Mouse (Mus musculus): ENCODE measurements around the gene H2al1i. TPM values are rescaled to one million over a fixed set of nuclear protein-coding genes. Genes with fewer than 3 reads are reported as not detected.

Gene H2al1i
- total and polyA plus RNA-seq, 3 experiments, result not detected

- Histone ChIP-seq H3K79me2 (ENCODE audit: control insufficient read depth, insufficient read depth, low read length, poor library complexity) (no peaks in the 10 kb centered on the region), H3K36me3 (ENCODE audit: control insufficient read depth in 1 of 2, insufficient read depth in 2 of 2, low read length in 2 of 2) (no peaks in the 10 kb centered on the region), H3K9ac (ENCODE audit: control insufficient read depth, low read depth, low read length, poor library complexity, severe bottlenecking) (no peak overlapping the region), H3K27me3 (ENCODE audit: control insufficient read depth in 1 of 2, insufficient read depth in 2 of 2, low read length in 2 of 2) (no peaks in the 10 kb centered on the region), H3K27ac (ENCODE audit: control insufficient read depth, low read depth, low read length) (no peak overlapping the region), H3K4me1 (ENCODE audit: control insufficient read depth in 1 of 2, insufficient read depth in 2 of 2, low read length in 2 of 2) (no peaks in the 10 kb centered on the region), H3K4me3 (ENCODE audit: control insufficient read depth in 1 of 2, insufficient read depth in 1 of 2, low read depth in 2 of 2, low read length in 2 of 2) (no peak overlapping the region), H3K9me3 (replicated peaks; ENCODE audit: insufficient read depth, low read length) (no peaks in the 10 kb centered on the region)
- no peak for DNase-seq (ENCODE audit: low read depth, low spot score)
- TF ChIP-seq RCOR1 (IDR thresholded peaks at IDR 0.05; ENCODE audit: low read depth, low read length) (no peak), CHD1 (IDR thresholded peaks at IDR 0.05; ENCODE audit: low read depth, low read length) (no peak), MAFK (IDR thresholded peaks at IDR 0.05; ENCODE audit: borderline replicate concordance, low read depth, low read length) (no peak), ELF1 (IDR thresholded peaks at IDR 0.05; ENCODE audit: low read depth, low read length) (no peak), POLR2A (IDR thresholded peaks at IDR 0.05; ENCODE audit: control insufficient read depth in 1 of 2, insufficient read depth in 1 of 2, low read depth in 1 of 2, low read length in 2 of 2, poor library complexity in 1 of 2) (no peak), RAD21 (IDR thresholded peaks at IDR 0.05; ENCODE audit: low read depth, low read length) (no peak), MEF2A (IDR thresholded peaks at IDR 0.05; ENCODE audit: extremely low read depth, insufficient replicate concordance, low read depth, low read length, poor library complexity, severe bottlenecking) (no peak), GATA1 (IDR thresholded peaks at IDR 0.05; ENCODE audit: low read depth, low read length) (no peak), ZNF384 (IDR thresholded peaks at IDR 0.05; ENCODE audit: low read depth, low read length) (no peak), E2F4 (IDR thresholded peaks at IDR 0.05; ENCODE audit: borderline replicate concordance, low read depth, low read length) (no peak), JUND (IDR thresholded peaks at IDR 0.05; ENCODE audit: low read depth, low read length) (no peak), CTCF (IDR thresholded peaks at IDR 0.05 in 2 of 3, conservative IDR thresholded peaks at IDR 0.05 in 1 of 3; ENCODE audit: control insufficient read depth in 1 of 3, insufficient read depth in 1 of 3, low read depth in 2 of 3, low read length in 3 of 3, poor library complexity in 1 of 3, severe bottlenecking in 1 of 3) (no peak), BHLHE40 (IDR thresholded peaks at IDR 0.05; ENCODE audit: borderline replicate concordance, low read depth, low read length) (no peak), MAX (IDR thresholded peaks at IDR 0.05; ENCODE audit: low read length) (no peak), TAL1 (IDR thresholded peaks at IDR 0.05; ENCODE audit: low read length) (no peak), TCF12 (IDR thresholded peaks at IDR 0.05; ENCODE audit: low read depth, low read length) (no peak), UBTF (IDR thresholded peaks at IDR 0.05; ENCODE audit: borderline replicate concordance, insufficient read depth, low read depth, low read length) (no peak), KAT2A (conservative IDR thresholded peaks at IDR 0.05; ENCODE audit: low read depth, low read length) (no peak)
Observed at GRCm38 (mm10) chrX:11360823-11361222, 36.4 kb downstream of the H2al1i start.

- Histone ChIP-seq H3K36me3 (ENCODE audit: control insufficient read depth in 1 of 2, insufficient read depth in 2 of 2, low read length in 2 of 2) (no peaks in the 10 kb centered on the region), H3K27me3 (ENCODE audit: control insufficient read depth in 1 of 2, insufficient read depth in 2 of 2, low read length in 2 of 2) (no peaks in the 10 kb centered on the region), H3K9me3 (replicated peaks; ENCODE audit: insufficient read depth, low read length) (no peaks in the 10 kb centered on the region), H3K4me1 (ENCODE audit: control insufficient read depth in 1 of 2, insufficient read depth in 2 of 2, low read length in 2 of 2) (no peaks in the 10 kb centered on the region), H3K4me3 (ENCODE audit: control insufficient read depth in 1 of 2, insufficient read depth in 1 of 2, low read depth in 2 of 2, low read length in 2 of 2) (no peak overlapping the region), H3K27ac (ENCODE audit: control insufficient read depth, low read depth, low read length) (no peak overlapping the region), H3K79me2 (ENCODE audit: control insufficient read depth, insufficient read depth, low read length, poor library complexity) (no peaks in the 10 kb centered on the region), H3K9ac (ENCODE audit: control insufficient read depth, low read depth, low read length, poor library complexity, severe bottlenecking) (no peak overlapping the region)
- TF ChIP-seq UBTF (IDR thresholded peaks at IDR 0.05; ENCODE audit: borderline replicate concordance, insufficient read depth, low read depth, low read length) (no peak), TCF12 (IDR thresholded peaks at IDR 0.05; ENCODE audit: low read depth, low read length) (no peak), HCFC1 (IDR thresholded peaks at IDR 0.05; ENCODE audit: low read depth, low read length) (no peak), E2F4 (IDR thresholded peaks at IDR 0.05; ENCODE audit: borderline replicate concordance, low read depth, low read length) (no peak), RCOR1 (IDR thresholded peaks at IDR 0.05; ENCODE audit: low read depth, low read length) (no peak), CHD1 (IDR thresholded peaks at IDR 0.05; ENCODE audit: low read depth, low read length) (no peak), POLR2AphosphoS2 (IDR thresholded peaks at IDR 0.05; ENCODE audit: low read length) (no peak), NRF1 (IDR thresholded peaks at IDR 0.05; ENCODE audit: insufficient read depth, low read depth, low read length, poor library complexity, severe bottlenecking) (no peak), EP300 (IDR thresholded peaks at IDR 0.05; ENCODE audit: low read depth in 1 of 2, low read length in 2 of 2) (no peak), MYC (IDR thresholded peaks at IDR 0.05; ENCODE audit: low read depth, low read length) (no peak), USF1 (IDR thresholded peaks at IDR 0.05; ENCODE audit: low read depth, low read length) (no peak), ETS1 (IDR thresholded peaks at IDR 0.05; ENCODE audit: low read depth, low read length) (no peak)
- DNase-seq (ENCODE audit: low read depth, low spot score), result no peak
Observed at GRCm38 (mm10) chrX:11361261-11361660, 36.8 kb downstream of the H2al1i start.
